Mouse (Mus musculus) cortical plate, adult 2 months (tissue): ENCODE results near the gene Mrtfa.

Experiments
- CTCF ChIP-seq: fragments of 200-500 bp; IDR thresholded peaks from 2 replicates; pipeline ENCODE4 v1.5.1; 2011; ENCODE audit warnings: mild to moderate bottlenecking, control low read depth, low read length; ENCODE audit not compliant: insufficient read depth; ENCODE audit errors: extremely low read depth
- POLR2A ChIP-seq: fragments of 200-500 bp; IDR thresholded peaks from 2 replicates; pipeline ENCODE4 v1.6.1; 2011; ENCODE audit warnings: mild to moderate bottlenecking, low read length, control low read depth; ENCODE audit not compliant: insufficient read depth; ENCODE audit errors: extremely low read depth

- TF ChIP-seq CTCF (no peak), POLR2A (no peak)
These were observed 179.0 kb downstream of the Mrtfa start for GRCm38 (mm10) chr15:81011523-81011922.
